Mouse (Mus musculus) C2C12 (cell line): Measurements from ENCODE around the gene Tmem131l.
"Not testable (repeated sequence)": the region's sequence is repeated elsewhere in the genome, so short reads cannot be mapped to it uniquely, and the experiment has no call there.

Source experiments
- CEBPB ChIP-seq: IDR thresholded peaks from one replicate; pipeline ENCODE4 v1.6.1; 2011; ENCODE audit warnings: low read depth, mild to moderate bottlenecking, control low read depth, moderate library complexity
- CTCF ChIP-seq: IDR thresholded peaks from one replicate; pipeline ENCODE4 v1.5.1; 2011; ENCODE audit not compliant: control insufficient read depth, insufficient read depth, insufficient read length
- MAX ChIP-seq: IDR thresholded peaks from one replicate; pipeline ENCODE4 v1.6.1; 2011; ENCODE audit warnings: mild to moderate bottlenecking, control low read depth
- MYOD1 ChIP-seq: IDR thresholded peaks from one replicate; pipeline ENCODE4 v1.6.1; 2011; ENCODE audit warnings: low read depth; ENCODE audit not compliant: control insufficient read depth, insufficient read length
- USF1 ChIP-seq: IDR thresholded peaks from one replicate; pipeline ENCODE4 v1.6.1; 2011; ENCODE audit warnings: low read depth, mild to moderate bottlenecking, control low read depth, moderate library complexity

- not testable (repeated sequence) for TF ChIP-seq USF1, CTCF, MAX, CEBPB, MYOD1
Measured at GRCm38 (mm10) chr3:83875078-83875477, 164.9 kb downstream of the Tmem131l start.
